Mouse (Mus musculus): ENCODE measurements around the gene Psmd3. TPM values are rescaled to one million over a fixed set of nuclear protein-coding genes. Genes with fewer than 3 reads are reported as not detected.

The Psmd3 gene
- polyA plus RNA-seq, 1 experiment: 188 TPM

DNA sequence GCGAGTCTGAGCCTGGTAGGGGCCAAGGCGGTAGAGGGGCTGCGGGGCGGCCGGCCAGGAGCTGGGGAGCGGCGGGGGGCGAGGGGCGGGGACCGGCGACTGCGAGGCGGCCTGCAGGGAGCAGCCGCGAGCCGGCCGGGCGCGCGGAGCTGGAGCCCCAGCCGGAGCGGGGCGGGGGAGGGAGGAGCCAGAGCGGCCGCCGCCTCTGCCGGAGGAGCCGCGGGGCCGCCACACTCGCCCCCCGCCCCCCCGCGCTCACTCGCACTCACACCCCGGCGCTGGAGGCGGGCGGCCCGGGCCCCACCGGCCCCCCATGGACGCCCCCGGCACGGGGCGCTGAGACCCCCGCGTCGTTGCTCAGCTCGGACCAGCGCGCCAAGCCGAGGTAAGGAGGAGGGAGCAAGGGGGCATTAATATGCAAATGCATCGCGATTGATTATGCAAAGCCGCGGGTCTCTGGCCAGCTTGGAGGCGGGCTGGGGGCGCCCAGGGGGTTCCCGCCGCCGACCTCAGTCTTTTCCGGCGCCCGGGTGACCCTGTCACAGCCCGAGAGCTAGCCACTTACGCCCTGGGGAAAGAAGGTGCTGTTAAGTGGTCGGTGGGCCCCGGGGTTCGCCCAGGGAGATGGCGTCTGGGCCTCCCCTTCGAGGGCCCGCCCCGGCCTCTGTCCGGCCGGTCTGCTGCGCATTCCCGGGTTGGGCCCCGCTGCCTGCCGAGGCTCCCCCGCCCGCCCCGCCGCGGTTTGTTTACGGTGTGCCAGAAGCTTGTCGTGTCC is 59.5 kb downstream of the Psmd3 start:
- Histone ChIP-seq H3K4me1 (ENCODE audit: control insufficient read depth, insufficient read depth, low read length) (peaks cover 8% of the 10 kb centered on the region), H3K27ac (ENCODE audit: insufficient read depth, low read length) (peak overlapping the region; percentile 99), H3K4me3 (ENCODE audit: insufficient read depth, low read length) (peak overlapping the region; percentile 55)
- TF ChIP-seq CTCF (IDR thresholded peaks at IDR 0.05; ENCODE audit: extremely low read depth, insufficient read depth, low read length): no peak
- no peak for TF ChIP-seq POLR2A (IDR thresholded peaks at IDR 0.05; ENCODE audit: extremely low read depth, insufficient read depth, low read length)

DNA sequence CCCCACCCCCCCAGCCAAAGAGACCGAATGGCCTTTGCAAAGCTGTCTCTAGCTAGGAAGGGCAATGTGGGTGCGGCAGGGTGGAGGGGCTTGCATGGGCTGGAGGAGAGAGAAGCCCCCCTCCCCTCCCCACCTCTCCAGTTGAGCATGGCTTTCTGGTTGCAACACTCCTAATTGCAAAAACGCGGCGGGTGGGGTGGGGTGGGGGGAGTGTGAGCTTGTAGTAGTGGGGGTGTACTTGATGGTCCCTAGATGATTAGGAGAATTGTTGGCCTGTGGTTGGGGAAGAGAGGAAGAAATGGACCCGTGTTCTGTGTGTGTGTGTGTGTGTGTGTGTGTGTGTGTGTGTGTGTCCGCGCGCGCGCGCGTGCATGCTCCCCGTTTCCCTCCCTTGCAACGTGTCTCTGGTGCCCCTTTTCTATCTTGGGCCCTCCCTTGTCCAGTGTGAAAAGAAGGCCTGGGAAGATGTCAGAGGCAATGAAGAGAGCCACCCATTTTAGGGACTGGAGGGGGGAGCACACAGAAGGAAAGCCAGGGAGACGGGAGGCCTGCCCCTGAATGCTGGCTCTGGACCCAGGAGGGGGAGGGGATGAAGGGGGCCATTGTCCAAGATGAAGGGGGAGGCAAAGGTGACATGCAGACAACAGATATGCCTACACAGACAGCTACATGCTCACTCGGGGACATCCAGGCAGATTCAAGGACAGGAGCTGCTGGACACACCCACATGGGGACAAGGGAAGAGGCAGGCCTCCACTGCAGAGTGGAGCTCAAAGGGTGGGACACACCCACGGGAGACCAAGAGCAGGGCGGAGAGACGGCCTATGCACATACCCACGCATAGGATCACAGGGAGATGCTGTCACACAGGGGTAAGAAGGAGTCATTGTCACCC is 60.3 kb downstream of the Psmd3 start:
- TF ChIP-seq CTCF (IDR thresholded peaks at IDR 0.05; ENCODE audit: extremely low read depth, insufficient read depth, low read length): no peak
- 0 out of 2 replicates have a peak, but pooled peaks have one; percentile 27 for TF ChIP-seq POLR2A (IDR thresholded peaks at IDR 0.05; ENCODE audit: extremely low read depth, insufficient read depth, low read length)
- Histone ChIP-seq H3K4me3 (ENCODE audit: insufficient read depth, low read length) (peak overlapping the region; percentile 55), H3K27ac (ENCODE audit: insufficient read depth, low read length) (peak overlapping the region; percentile 99), H3K4me1 (ENCODE audit: control insufficient read depth, insufficient read depth, low read length) (peaks cover 9% of the 10 kb centered on the region)

DNA sequence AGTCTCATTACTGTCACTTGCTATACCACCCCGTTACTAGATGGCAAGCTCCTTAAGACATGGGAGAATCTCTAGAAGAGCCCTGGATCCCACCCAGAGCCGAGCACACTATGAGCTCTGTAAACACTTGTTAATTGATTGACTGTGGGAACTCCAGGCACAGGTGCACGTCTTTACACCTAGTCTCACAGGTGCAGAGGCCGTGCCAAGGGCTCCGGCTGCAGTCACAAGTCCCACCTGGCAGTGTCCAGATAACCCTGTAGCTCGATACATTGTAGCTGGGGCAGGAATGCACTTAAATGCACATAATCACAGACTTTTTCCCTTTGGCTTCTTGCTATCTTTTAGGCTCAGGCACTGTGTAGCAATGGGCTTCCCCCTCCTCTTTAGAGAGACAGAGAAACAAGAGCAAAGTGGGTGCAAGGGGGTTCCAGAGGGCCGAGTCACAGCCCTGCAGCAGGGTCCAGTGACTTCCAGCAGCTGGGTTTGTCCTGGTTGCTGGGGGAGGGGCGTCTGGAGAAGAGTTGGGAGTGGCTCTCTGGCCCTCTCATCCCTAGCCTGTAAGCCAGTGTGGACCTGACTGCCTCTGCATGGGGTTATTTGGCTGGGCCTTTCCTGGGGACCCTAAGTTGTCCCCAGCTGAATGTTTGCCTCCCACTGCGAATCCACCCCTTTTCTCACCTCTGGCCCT is 61.4 kb downstream of the Psmd3 start:
- Histone ChIP-seq H3K27ac (ENCODE audit: insufficient read depth, low read length) (peak overlapping the region; percentile 49), H3K4me1 (ENCODE audit: control insufficient read depth, insufficient read depth, low read length) (peaks cover 14% of the 10 kb centered on the region), H3K4me3 (ENCODE audit: insufficient read depth, low read length) (peak overlapping the region; percentile 55)
- TF ChIP-seq CTCF (IDR thresholded peaks at IDR 0.05; ENCODE audit: extremely low read depth, insufficient read depth, low read length): no peak
- no peak for TF ChIP-seq POLR2A (IDR thresholded peaks at IDR 0.05; ENCODE audit: extremely low read depth, insufficient read depth, low read length)

DNA sequence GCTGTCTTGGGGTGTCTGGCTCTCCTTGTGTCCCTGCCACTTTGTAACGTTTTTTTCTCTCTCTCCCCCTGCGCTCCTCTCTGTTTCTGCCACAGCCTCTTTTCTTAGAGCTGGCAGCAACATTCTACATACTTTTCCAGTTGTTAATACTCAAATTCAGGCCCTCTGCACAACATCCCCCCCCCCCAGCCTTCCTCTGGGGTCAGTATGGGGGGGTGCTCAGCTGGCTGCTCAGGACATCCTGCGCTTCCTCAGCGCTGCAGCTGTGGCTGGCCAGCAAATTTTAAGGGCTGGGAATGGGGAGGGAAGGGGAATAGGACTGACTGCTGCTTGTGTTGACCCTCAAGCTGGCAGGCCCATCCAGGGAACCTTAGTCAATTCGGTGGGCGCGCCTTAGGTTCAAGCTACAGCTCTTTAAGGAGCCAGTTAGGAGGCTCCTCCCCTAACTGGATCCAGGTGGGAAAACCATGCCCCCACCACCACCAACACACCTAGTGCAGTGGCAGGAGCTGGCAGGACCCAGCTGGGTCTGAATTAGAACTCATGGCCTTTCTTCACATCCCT is 62.2 kb downstream of the Psmd3 start:
- peak overlapping the region; percentile 55 for H3K4me3 ChIP-seq (ENCODE audit: insufficient read depth, low read length)

More for the DNA sequence above, 62.2 kb downstream of the Psmd3 start:
- Histone ChIP-seq H3K27ac (ENCODE audit: insufficient read depth, low read length) (peak overlapping the region; percentile 49), H3K4me1 (ENCODE audit: control insufficient read depth, insufficient read depth, low read length) (peaks cover 17% of the 10 kb centered on the region)
- no peak for TF ChIP-seq CTCF (IDR thresholded peaks at IDR 0.05; ENCODE audit: extremely low read depth, insufficient read depth, low read length)
- no peak for TF ChIP-seq POLR2A (IDR thresholded peaks at IDR 0.05; ENCODE audit: extremely low read depth, insufficient read depth, low read length)

Other genes starting within 250 kb of the Psmd3 start
- gene Mien1, start 243.6 kb upstream of the Psmd3 start, polyA plus RNA-seq (2012; rRNA removed): 192 and 197 TPM in 2 replicates
- 3.8 TPM in 2 replicates for gene Grb7, start 236.2 kb upstream of the Psmd3 start, polyA plus RNA-seq (2012; rRNA removed)
- gene Ikzf3, start 136.5 kb upstream of the Psmd3 start, polyA plus RNA-seq (2012; rRNA removed): 0.17 and 0.44 TPM in 2 replicates
- gene Zpbp2, start 131.5 kb upstream of the Psmd3 start, polyA plus RNA-seq (2012; rRNA removed): 0.23 TPM in 1 of 2 replicates, not detected in the other
- gene Ormdl3, start 95.2 kb upstream of the Psmd3 start, polyA plus RNA-seq (2012; rRNA removed): 55.0 and 56.1 TPM in 2 replicates
- not detected in 2 replicates for gene Lrrc3c, start 84.3 kb upstream of the Psmd3 start, polyA plus RNA-seq (2012; rRNA removed)
- gene Gm12355, start 56.9 kb upstream of the Psmd3 start, polyA plus RNA-seq (2012; rRNA removed): 0.11 and 0.21 TPM in 2 replicates
- gene Gsdma3, start 56.2 kb upstream of the Psmd3 start, polyA plus RNA-seq (2012; rRNA removed): not detected in 2 replicates
- not detected in 2 replicates for gene Gsdma2, start 35.8 kb upstream of the Psmd3 start, polyA plus RNA-seq (2012; rRNA removed)
- 0.04 and 0.06 TPM in 2 replicates for gene Gsdma, start 18.2 kb upstream of the Psmd3 start, polyA plus RNA-seq (2012; rRNA removed)
- 0.08 TPM in 1 of 2 replicates, not detected in the other for gene Csf3, start 18.7 kb downstream of the Psmd3 start, polyA plus RNA-seq (2012; rRNA removed)
- gene Med24, start 46.9 kb downstream of the Psmd3 start, polyA plus RNA-seq (2012; rRNA removed): 127 and 144 TPM in 2 replicates
- 721 and 771 TPM in 2 replicates for gene Thra, start 58.1 kb downstream of the Psmd3 start, polyA plus RNA-seq (2012; rRNA removed)
- 153 and 156 TPM in 2 replicates for gene Nr1d1, start 92.8 kb downstream of the Psmd3 start, polyA plus RNA-seq (2012; rRNA removed)
- 119 and 131 TPM in 2 replicates for gene Msl1, start 113.0 kb downstream of the Psmd3 start, polyA plus RNA-seq (2012; rRNA removed)
- 44.9 and 47.4 TPM in 2 replicates for gene Casc3, start 122.4 kb downstream of the Psmd3 start, polyA plus RNA-seq (2012; rRNA removed)
- gene Rapgefl1, start 154.2 kb downstream of the Psmd3 start, polyA plus RNA-seq (2012; rRNA removed): 153 and 181 TPM in 2 replicates
- gene Wipf2, start 181.1 kb downstream of the Psmd3 start, polyA plus RNA-seq (2012; rRNA removed): 35.2 and 36.5 TPM in 2 replicates
- 0.40 and 0.56 TPM in 2 replicates for gene Cdc6, start 225.2 kb downstream of the Psmd3 start, polyA plus RNA-seq (2012; rRNA removed)
- 6.3 and 6.8 TPM in 2 replicates for gene Rara, start 245.3 kb downstream of the Psmd3 start, polyA plus RNA-seq (2012; rRNA removed)